Mouse (Mus musculus) embryonic facial prominence, embryonic 13.5 days (tissue): Measurements from ENCODE around the gene Trio. TPM values are rescaled to one million over a fixed set of nuclear protein-coding genes. Genes with fewer than 3 reads are reported as not detected.

ENCODE experiments used
- ATAC-seq: fragments of 200-750 bp; cut with Nextera tagmentation; 2 replicates; pipeline ENCODE4 v1.8.0; 2017; ENCODE audit warnings: low read depth; ENCODE audit not compliant: insufficient number of reproducible peaks, insufficient read depth, low FRiP score, low TSS enrichment
- H3K27ac ChIP-seq: fragments of 300-500 bp; sonication (generic); 2 replicates; pipeline ENCODE4 v1.5.1; 2015; ENCODE audit warnings: moderate library complexity, mild to moderate bottlenecking, inconsistent platforms
- H3K27me3 ChIP-seq: fragments of 300-500 bp; sonication (generic); 2 replicates; pipeline ENCODE4 v1.6.1; 2015; ENCODE audit warnings: mild to moderate bottlenecking, inconsistent platforms
- H3K36me3 ChIP-seq: fragments of 300-500 bp; sonication (generic); 2 replicates; pipeline ENCODE4 v1.6.1; 2015; ENCODE audit warnings: mild to moderate bottlenecking, inconsistent platforms
- H3K4me1 ChIP-seq: fragments of 300-500 bp; sonication (generic); 2 replicates; pipeline ENCODE4 v1.6.1; 2015; ENCODE audit warnings: inconsistent platforms
- H3K4me2 ChIP-seq: fragments of 300-500 bp; sonication (generic); 2 replicates; pipeline ENCODE4 v1.6.1; 2015; ENCODE audit warnings: moderate library complexity, mild to moderate bottlenecking, inconsistent platforms
- H3K4me3 ChIP-seq: fragments of 300-500 bp; sonication (generic); 2 replicates; pipeline ENCODE4 v1.5.1; 2015; ENCODE audit warnings: mild to moderate bottlenecking, inconsistent platforms
- H3K9ac ChIP-seq: fragments of 300-500 bp; sonication (generic); 2 replicates; pipeline ENCODE4 v1.6.1; 2015; ENCODE audit warnings: mild to moderate bottlenecking, inconsistent platforms
- H3K9me3 ChIP-seq: fragments of 300-500 bp; sonication (generic); 2 replicates; pipeline ENCODE4 v1.6.1; 2016; ENCODE audit warnings: inconsistent platforms
- WGBS: fragments of 180-500 bp; shearing (Covaris S2); methylation state at CpG from one replicate; pipeline ENCODE4 v1.1.7; 2015; ENCODE audit warnings: mixed read lengths; 5-methylcytosine and 5-hydroxymethylcytosine counted together
- polyA plus RNA-seq: library from polyadenylated mRNA; unstranded; fragments of >200 nt; fragmentation: Nextera tagmentation; extraction: Ambion mirVana; gene quantifications from 2 replicates; pipeline ENCODE4 v1.2.1, GENCODE M21; 2015

Trio gene
- 48.8 and 62.6 TPM in 2 replicates for polyA plus RNA-seq

DNA sequence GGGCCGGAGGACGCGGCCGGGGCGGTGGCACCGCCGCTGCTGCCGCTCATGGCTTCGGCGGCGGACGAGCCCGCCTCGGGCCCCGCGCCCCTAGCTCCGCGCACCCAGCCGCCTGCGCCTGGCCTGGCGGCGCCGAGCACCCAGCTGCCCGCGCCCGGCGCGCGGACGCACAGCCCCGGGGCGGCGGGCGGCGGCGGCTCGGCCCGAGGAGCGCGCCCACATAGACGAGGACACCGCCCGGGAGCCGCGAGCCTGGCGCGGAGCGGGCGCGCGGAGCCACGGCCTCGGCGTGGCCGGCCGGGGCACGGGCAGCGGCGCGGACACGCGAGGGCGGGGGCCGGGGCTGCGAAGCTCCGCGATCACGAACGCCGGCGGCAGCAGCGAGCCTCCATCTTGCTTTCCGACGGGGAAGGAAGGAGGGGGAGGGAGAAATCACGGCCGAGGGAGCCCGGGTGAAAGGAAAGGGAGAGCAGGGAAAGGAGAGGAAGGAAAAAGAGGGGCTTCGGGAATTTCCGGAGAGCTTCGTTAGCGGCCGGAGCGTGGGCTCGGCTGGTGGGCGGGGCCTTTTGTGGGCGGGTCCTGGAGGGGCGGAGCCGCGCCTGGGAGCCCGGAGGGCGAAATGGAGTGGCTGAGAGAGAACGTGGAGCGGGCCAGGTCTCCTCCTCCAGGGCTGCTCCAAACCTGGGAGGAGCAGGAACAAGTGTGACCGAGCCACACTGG lies at the start of gene Trio:
Trio (minus strand) TSS at position 402 of the 720 bp plus-strand sequence.
- peak; percentile 96 for ATAC-seq
- H3K4me2 ChIP-seq = peak within 1 kb of the TSS; percentile 94
- peak within 1 kb of the TSS; percentile 98 for H3K4me3 ChIP-seq
- no peaks in the 10 kb centered on the region for H3K27me3 ChIP-seq
- peak within 1 kb of the TSS; percentile 98 for H3K27ac ChIP-seq
- no peaks in the 10 kb centered on the region for H3K36me3 ChIP-seq
- no peaks in the 10 kb centered on the region for H3K9me3 ChIP-seq
- peak within 1 kb of the TSS; percentile 98 for H3K9ac ChIP-seq
- peaks cover 37% of the 10 kb centered on the region for H3K4me1 ChIP-seq
- under 1% methylated on average over 92 of the region's 94 CpGs for WGBS

DNA sequence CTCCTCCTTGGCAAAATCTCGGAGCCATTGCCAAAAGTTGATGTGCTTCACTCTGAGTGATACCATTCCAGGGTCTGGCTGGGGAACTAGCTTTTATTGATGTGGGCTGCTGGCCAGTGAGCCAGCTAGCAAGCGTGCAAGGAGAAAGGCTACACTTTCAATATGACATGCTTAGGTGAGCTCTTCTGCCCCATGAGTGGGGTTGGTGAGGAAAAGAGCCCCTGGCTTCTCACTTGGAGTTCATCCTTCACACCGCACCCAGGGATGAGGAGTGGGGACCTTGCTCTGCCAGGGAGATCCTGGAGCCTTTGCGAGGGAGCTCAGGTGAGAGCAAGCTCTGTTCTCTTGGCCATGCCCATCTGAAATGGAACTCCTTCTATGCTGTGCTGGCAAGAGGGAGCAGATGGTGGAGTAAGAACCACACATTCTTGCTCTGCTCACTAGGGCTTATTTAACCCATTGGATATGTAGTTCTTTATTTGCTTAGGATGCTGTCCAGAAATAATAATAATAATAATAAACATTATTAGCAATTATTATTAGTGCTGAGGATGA lies 48.8 kb upstream of the Trio start:
- no peaks in the 10 kb centered on the region for H3K9me3 ChIP-seq
- H3K4me2 ChIP-seq = no peak overlapping the region
- no peak overlapping the region for H3K9ac ChIP-seq
- no peaks in the 10 kb centered on the region for H3K27me3 ChIP-seq
- no peak overlapping the region for H3K4me3 ChIP-seq
- H3K4me1 ChIP-seq = peaks cover 7% of the 10 kb centered on the region; the same call in 1 of the 2 replicates
- no peak for ATAC-seq
- H3K27ac ChIP-seq = no peak overlapping the region
- 90% methylated on average over 4 of the region's 4 CpGs for WGBS
- H3K36me3 ChIP-seq = no peaks in the 10 kb centered on the region

DNA sequence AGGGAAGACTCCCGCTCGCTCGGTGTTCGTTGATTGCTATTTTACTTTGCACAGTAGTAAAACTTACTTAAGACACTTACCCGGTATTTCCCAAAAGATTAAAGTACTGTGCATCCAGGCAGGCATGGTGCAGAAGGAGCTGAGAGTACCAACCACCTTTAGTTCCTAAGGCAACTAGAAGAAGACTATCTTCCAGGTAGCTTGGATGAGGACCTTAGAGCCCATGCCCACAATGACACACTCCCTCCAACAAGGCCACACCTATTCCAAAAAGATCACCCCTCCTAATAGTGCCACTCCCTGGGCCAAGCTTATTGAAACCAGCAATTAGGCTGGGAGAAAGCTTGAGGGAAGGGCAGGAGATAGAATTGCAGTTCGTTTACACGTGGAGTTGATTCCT lies 46.0 kb upstream of the Trio start:
- H3K4me2 ChIP-seq = peak overlapping the region; percentile 40; the same call in 1 of the 2 replicates

DNA sequence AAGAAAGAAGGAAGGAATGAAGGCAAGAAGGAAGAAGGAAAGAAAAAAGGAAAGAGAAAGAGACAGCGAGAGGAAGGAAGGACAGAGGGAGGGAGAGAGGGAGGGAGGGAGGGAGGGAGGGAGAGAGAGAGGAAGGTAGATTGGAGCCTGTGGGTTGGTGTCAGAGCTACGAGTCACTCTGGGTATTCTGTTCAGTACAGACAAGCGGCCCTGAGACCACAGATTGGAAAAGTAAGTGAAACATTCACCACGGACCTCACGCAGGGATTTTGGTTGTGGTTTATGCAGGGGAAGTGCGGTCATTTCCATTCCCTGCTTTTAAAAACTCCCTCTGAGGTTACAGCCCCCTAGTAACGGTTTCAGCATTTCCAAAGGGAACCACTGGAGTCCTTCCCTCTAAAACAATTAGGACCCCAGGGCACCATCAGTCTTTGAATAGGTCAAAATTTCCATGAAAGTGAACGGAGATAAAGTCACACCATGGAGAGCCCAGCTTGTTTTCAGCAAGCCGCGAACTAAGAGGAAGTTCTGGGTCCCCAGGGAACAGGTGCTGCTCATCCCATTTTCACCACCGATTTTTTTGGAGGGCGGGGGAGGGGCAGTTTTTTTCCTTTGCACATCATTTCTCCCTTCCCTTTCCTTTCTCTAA lies 45.2 kb upstream of the Trio start:
- no peaks in the 10 kb centered on the region for H3K36me3 ChIP-seq
- H3K27ac ChIP-seq = no peak overlapping the region
- H3K4me1 ChIP-seq = peaks cover 7% of the 10 kb centered on the region; the same call in 1 of the 2 replicates
- 3% methylated on average over 12 of the region's 12 CpGs for WGBS
- H3K4me3 ChIP-seq = 0 out of 2 replicates have a peak overlapping the region, but pooled peaks have one; percentile 5
- H3K9me3 ChIP-seq = no peaks in the 10 kb centered on the region
- H3K9ac ChIP-seq = no peak overlapping the region; the same call in 1 of the 2 replicates
- no peaks in the 10 kb centered on the region for H3K27me3 ChIP-seq
- peak overlapping the region; percentile 40 for H3K4me2 ChIP-seq
- ATAC-seq = no peak

More for the DNA sequence above, 46.0 kb upstream of the Trio start:
- H3K9ac ChIP-seq = no peak overlapping the region
- no peaks in the 10 kb centered on the region for H3K36me3 ChIP-seq
- 24% methylated on average over 7 of the region's 7 CpGs for WGBS
- peaks cover 7% of the 10 kb centered on the region; the same call in 1 of the 2 replicates for H3K4me1 ChIP-seq
- no peak overlapping the region for H3K4me3 ChIP-seq
- ATAC-seq = no peak
- no peak overlapping the region for H3K27ac ChIP-seq
- H3K9me3 ChIP-seq = no peaks in the 10 kb centered on the region
- H3K27me3 ChIP-seq = no peaks in the 10 kb centered on the region

DNA sequence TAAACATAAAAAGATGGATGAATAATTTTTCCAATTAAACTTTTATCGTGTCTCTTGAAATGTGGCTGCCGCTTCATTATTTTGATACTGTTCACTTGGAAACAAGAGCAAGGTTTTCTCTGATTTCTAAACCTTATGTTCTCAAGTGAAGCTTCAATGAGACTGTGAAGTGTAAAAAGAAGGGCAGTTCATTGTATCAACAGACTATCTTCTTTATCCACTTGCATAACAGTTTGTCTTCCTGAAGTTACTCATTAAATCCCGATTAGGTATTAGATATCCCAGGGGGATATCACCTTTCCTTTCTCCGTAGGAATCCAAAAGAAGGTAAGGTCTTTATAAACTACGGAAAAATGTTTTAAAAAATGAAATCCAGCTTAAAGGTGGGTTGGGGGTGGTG lies 44.6 kb upstream of the Trio start:
- Histone ChIP-seq H3K27me3 (no peaks in the 10 kb centered on the region), H3K4me2 (no peak overlapping the region), H3K27ac (no peak overlapping the region), H3K9ac (no peak overlapping the region), H3K4me3 (no peak overlapping the region), H3K4me1 (peaks cover 7% of the 10 kb centered on the region; the same call in 1 of the 2 replicates), H3K9me3 (no peaks in the 10 kb centered on the region), H3K36me3 (no peaks in the 10 kb centered on the region)
- WGBS = 53% methylated on average over 5 of the region's 5 CpGs
- ATAC-seq = no peak

DNA sequence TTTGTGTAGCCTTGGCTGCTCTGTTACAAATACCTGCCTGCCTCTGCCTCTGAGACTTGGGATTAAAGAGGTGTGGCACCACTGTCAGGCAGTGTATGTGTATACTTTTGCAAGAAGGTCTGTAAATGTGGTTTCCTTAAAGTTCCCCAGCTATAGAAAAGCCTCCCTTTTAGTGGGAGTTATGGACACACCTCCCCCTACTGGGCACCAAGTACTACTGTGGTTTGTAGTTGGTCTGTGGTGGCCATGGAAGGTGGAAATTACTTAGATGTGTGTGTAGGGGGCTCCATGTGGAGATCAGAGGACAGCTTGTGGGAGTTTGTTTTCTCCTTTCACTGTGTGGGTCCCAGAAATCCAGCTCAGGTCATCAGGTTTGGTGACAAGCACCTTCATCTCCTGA lies 41.7 kb upstream of the Trio start:
- no peak overlapping the region for H3K4me2 ChIP-seq
- H3K9ac ChIP-seq = no peak overlapping the region
- no peak overlapping the region for H3K27ac ChIP-seq
- H3K36me3 ChIP-seq = no peaks in the 10 kb centered on the region
- H3K4me1 ChIP-seq = peaks cover 7% of the 10 kb centered on the region; the same call in 1 of the 2 replicates
- no peak for ATAC-seq
- no peaks in the 10 kb centered on the region for H3K9me3 ChIP-seq
- H3K4me3 ChIP-seq = no peak overlapping the region
- no peaks in the 10 kb centered on the region for H3K27me3 ChIP-seq

DNA sequence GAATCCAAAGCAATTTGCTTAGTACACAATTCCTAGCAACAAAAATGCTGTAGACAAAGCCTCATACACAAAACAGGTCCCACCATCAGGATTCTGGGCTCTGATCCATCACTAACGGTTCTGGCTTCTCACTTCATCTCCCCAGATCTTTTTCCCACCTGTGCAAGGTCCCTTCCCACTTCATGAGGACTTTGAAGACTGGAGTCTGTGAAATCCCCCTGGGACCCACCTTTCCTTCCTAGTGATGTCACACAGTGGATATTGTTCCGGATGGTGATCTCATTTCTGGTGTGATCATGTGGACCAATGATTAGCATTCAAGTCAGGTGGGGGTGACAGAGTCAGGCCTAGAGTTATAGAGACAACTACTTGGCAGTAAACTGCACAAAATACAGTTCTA lies 40.8 kb upstream of the Trio start:
- WGBS = 79% methylated on average over 2 of the region's 2 CpGs
- Histone ChIP-seq H3K4me1 (peaks cover 4% of the 10 kb centered on the region; the same call in 1 of the 2 replicates), H3K36me3 (no peaks in the 10 kb centered on the region), H3K4me2 (no peak overlapping the region), H3K27ac (no peak overlapping the region), H3K4me3 (no peak overlapping the region), H3K27me3 (no peaks in the 10 kb centered on the region), H3K9ac (no peak overlapping the region), H3K9me3 (no peaks in the 10 kb centered on the region)
- ATAC-seq = no peak

DNA sequence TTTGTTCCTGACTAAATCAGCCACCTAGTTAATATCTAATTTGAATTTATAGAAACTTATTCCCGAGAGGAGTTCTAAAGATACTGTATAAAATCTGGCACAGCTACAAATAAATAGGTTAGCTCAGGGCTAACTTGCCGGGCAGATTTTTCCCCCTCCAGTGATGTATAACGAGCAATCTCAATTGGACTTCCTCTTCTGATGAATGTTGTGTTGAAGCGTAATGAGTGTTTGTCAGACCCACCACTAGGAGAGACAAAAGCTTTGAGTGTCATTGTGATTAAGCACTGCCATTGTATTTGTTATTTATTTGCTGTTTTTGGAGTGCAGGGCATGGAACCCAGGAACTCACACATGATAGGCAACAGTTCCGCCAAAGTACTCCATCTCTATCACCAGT lies 39.9 kb upstream of the Trio start:
- H3K4me1 ChIP-seq = no peaks in the 10 kb centered on the region
- no peaks in the 10 kb centered on the region for H3K9me3 ChIP-seq
- H3K4me2 ChIP-seq = no peak overlapping the region
- H3K27ac ChIP-seq = no peak overlapping the region
- WGBS = 74% methylated on average over 5 of the region's 5 CpGs
- no peaks in the 10 kb centered on the region for H3K36me3 ChIP-seq
- H3K9ac ChIP-seq = no peak overlapping the region
- no peak for ATAC-seq
- H3K4me3 ChIP-seq = no peak overlapping the region
- no peaks in the 10 kb centered on the region for H3K27me3 ChIP-seq

DNA sequence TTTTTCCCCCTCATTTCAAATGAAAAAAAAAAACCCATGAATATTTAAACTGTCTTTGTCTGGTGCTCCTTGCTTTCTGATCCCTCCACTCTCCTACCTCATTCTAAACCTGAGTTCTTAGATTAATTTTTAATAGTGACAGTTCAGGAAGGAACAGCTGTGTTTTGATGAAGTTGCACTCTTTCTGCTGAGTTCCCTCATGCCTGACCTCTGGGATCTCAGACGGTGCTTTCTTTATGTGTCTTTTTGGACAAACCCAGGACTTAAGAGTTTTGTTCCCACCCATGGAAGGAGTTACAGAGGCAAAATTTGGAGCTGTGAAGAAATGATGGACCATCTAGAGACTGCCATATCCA lies 39.1 kb upstream of the Trio start:
- no peak overlapping the region for H3K4me3 ChIP-seq
- no peaks in the 10 kb centered on the region for H3K36me3 ChIP-seq
- H3K27me3 ChIP-seq = no peaks in the 10 kb centered on the region
- no peak overlapping the region for H3K27ac ChIP-seq
- WGBS = 66% methylated on average over 1 of the region's 1 CpGs
- no peak overlapping the region for H3K4me2 ChIP-seq
- no peak overlapping the region for H3K9ac ChIP-seq
- ATAC-seq = no peak
- no peaks in the 10 kb centered on the region for H3K4me1 ChIP-seq
- no peaks in the 10 kb centered on the region for H3K9me3 ChIP-seq

DNA sequence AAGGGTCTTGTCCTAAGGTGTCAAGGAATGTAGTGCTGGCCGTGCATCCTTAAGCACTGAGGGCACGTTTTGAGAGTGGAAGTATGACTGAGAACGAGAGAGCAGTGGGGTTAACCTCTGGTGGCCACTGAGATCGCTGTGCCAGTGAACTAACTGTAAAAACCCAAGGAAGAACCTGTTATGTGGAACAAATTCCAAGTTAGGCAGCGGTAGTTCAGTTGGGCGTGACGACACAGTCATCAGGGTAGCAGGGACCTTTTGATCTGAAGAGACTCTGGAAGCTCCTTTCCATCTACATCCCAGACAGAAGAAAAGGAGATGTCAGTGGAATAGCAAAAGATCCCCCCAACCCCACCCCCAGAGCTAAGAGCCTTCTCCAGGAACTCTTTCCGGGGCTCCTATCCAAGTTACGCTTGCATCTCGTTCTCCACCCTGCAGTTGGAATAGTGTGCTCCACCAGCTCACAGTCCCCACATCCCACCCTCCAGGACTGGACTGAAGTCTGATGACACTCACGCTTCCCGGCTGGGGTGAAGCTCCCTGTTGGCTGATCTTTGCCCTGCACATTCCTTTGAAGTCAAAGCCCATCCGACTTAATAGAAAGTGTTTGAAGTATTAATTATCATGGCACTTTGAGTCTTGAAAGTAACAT lies 38.6 kb upstream of the Trio start:
- Histone ChIP-seq H3K27ac (no peak overlapping the region), H3K9ac (no peak overlapping the region), H3K4me2 (no peak overlapping the region), H3K4me1 (no peaks in the 10 kb centered on the region), H3K4me3 (no peak overlapping the region), H3K27me3 (no peaks in the 10 kb centered on the region), H3K9me3 (no peaks in the 10 kb centered on the region), H3K36me3 (no peaks in the 10 kb centered on the region)
- WGBS = 72% methylated on average over 13 of the region's 13 CpGs
- no peak for ATAC-seq

DNA sequence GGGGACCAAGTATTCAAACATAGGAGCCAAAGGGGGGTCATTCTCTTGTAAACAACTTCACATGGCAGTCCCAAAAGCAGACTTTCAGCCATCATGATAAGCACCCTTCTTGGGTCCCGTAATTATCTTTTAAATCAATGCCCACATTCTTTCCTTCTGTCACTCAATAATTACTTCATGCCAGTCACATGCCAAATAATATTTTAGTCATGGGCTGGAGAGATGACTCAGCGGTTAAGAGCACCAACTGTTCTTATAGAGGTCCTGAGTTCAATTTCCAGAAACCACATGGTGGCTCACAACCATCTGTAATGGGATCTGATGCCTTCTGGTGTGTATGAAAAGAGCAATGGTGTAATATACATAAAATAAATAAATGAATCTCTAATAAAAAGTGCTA lies 37.8 kb upstream of the Trio start:
- no peak for ATAC-seq
- no peaks in the 10 kb centered on the region for H3K36me3 ChIP-seq
- WGBS = 87% methylated on average over 2 of the region's 2 CpGs
- H3K27me3 ChIP-seq = no peaks in the 10 kb centered on the region
- H3K9me3 ChIP-seq = no peaks in the 10 kb centered on the region
- no peak overlapping the region for H3K27ac ChIP-seq
- H3K4me1 ChIP-seq = no peaks in the 10 kb centered on the region
- no peak overlapping the region for H3K4me2 ChIP-seq
- no peak overlapping the region for H3K4me3 ChIP-seq
- no peak overlapping the region for H3K9ac ChIP-seq
